Mouse (Mus musculus) lung, postnatal 25 days (tissue): ENCODE results near the gene Zfp600.
"Not testable (repeated sequence)": the region's sequence is repeated elsewhere in the genome, so short reads cannot be mapped to it uniquely, and the experiment has no call there.

Experiments
- DNase-seq: peaks from one replicate; pipeline ENCODE4 v3.0.0; 2022; ENCODE audit warnings: low spot score

Gene Zfp600

GRCm38 (mm10) chr4:146156524-146156923 lies at the start of gene Zfp600:
Gene Zfp600, plus strand, starts transcription at chr4:146156824.
- not testable (repeated sequence) for DNase-seq

DNA sequence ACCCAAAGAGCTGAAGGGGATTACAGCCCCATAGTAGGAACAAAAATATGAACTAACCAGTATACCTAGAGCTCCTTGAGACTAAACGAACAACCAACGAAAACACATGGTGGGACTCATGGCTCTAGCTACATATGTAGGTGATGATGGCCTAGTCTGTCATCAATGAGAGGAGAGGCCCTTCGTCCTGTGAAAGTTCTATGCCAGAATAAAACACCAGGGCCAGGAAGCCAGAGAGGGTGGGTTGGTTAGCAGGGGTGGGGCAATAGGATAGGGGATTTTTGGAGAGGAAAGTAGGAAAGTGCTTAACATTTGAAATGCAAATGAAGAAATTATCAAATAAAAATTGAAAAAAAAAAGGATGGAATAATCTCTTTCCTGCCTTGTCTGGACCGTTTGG lies 6.3 kb downstream of the Zfp600 start:
- DNase-seq: not testable (repeated sequence)

- not testable (repeated sequence) for DNase-seq
Measured at GRCm38 (mm10) chr4:146167202-146167832, 10.7 kb downstream of the Zfp600 start.

GRCm38 (mm10) chr4:146167879-146168532 lies 11.4 kb downstream of the Zfp600 start:
- DNase-seq: not testable (repeated sequence)

DNA sequence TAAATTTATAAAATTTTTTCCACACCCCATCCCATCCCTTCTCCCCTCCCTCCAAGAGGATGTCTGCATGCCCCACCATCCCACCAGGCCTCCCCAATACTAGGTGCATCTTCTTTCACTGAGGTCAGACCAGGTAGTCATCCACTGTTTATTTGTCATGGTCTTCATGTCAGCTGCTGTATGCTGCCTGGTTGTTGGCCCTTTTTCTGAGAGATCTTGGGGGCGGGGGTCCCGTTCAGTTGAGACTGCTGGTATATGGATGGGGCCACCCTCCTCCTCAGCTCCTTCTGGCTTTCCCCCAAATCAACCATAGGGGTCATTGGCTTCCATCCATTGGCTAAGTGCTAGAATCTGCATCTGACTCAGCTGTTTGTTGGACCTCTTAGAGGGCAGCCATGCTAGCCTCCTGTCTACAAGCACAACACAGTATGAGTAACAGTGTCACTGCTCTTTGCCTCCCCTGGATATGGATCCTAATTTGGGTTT lies 12.1 kb downstream of the Zfp600 start:
- not testable (repeated sequence) for DNase-seq

DNA sequence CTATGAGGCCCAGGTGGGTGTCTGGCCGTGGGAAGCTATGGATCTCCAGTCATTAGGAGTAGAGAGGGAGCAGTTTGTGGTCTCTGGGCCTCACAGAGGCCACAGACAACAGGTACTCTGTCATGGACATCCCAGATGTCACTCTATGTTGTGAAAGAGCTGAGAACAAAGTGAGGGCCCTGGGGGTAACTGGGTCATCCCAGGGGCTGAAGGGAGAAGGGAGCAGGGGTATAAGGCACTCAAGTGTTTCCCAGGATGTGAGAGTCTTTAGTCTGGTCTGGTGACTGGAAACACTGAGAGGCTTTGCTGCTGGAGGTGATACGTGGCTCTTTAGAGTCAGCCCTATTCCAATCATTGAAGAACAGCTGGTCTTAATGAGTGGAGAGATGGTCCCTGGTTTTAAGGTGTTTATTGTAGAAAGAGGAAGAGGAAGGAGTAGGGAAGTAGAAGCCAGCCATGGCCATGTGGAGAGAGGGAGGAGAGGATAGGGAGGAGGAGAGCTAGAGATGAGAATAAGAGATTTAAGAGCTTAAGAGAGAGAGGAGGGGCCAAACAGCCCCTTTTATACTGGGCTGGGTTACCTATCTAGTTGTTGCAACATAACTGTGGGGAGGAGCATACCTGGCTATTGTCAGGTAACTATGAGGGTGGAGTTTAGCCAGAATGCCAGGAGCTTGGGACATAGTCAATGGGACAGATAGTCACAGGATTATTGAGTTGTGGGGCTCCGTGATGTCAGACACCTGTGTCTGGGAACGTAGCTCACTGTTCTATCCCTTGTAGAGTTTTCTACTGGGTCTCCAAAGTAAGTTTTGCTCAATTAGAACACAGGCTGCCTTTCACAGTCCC lies 17.0 kb downstream of the Zfp600 start:
- not testable (repeated sequence) for DNase-seq

DNA sequence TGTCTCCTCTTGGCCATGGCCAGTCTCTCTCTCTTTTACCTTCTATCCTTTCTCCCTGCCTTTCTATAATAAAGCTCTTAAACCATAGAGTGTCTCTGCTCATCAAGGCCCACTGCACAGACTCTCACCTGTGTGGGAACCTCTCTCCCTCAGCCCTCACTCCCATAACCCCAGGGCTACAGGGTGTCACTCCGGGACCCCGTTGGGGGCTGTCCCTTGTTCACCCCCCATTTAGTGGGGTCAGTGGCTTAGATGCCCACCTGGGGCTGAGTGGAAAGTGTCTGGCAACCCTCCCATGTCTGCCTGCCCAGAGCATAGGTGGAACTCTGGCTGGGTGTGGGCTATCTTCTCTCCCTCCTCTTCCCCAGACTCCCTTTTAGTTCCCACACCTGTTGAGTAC lies 47.7 kb downstream of the Zfp600 start:
- not testable (repeated sequence) for DNase-seq

GRCm38 (mm10) chr4:146239252-146240244 lies 82.9 kb downstream of the Zfp600 start:
- not testable (repeated sequence) for DNase-seq

- DNase-seq: not testable (repeated sequence)
Measured at GRCm38 (mm10) chr4:146242119-146242518, 85.5 kb downstream of the Zfp600 start.
